Mouse (Mus musculus) embryo, embryonic 10 days (tissue): ENCODE measurements around the gene Dgkd.
"Not testable (repeated sequence)": the region's sequence is repeated elsewhere in the genome, so short reads cannot be mapped to it uniquely, and the experiment has no call there.

Source experiments
- DNase-seq: peaks from one replicate; pipeline ENCODE4 v3.0.0-alpha.2; 2015; ENCODE audit warnings: low spot score

Dgkd gene

DNA sequence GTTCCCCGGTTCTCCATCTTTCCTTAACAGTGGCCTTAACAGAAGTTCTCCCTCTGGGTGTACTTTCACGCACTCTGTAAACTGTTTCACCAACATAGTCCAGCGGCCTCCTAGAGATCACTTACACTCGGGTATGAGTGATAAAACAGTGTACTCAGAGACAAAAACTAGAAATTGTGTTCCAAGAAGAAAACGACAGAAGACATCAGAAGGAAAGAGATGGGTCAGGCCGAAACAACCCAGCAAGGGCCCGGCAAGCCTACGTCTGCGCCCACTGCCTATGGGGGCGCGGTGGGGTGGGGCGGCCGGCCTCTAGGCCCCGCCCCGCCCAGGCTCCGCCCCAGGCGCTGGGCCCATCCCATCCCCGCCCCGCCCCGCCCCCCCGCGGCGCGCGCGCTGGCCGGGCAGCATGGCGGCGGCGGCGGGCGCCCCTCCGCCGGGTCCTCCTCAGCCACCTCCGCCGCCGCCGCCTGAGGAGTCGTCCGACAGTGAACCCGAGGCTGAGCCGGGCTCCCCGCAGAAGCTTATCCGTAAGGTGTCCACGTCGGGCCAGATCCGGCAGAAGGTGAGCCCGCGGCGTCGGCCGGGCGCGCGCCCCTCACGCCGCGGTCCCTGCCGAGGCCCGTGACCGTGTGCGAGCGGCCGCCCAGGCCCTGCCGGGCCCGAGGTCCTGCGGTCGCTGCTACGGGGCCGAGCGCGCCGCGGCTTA is at the start of gene Dgkd:
Dgkd (plus strand) TSS at position 396 of the 709 bp plus-strand sequence.
- peak; percentile 74 for DNase-seq

DNA sequence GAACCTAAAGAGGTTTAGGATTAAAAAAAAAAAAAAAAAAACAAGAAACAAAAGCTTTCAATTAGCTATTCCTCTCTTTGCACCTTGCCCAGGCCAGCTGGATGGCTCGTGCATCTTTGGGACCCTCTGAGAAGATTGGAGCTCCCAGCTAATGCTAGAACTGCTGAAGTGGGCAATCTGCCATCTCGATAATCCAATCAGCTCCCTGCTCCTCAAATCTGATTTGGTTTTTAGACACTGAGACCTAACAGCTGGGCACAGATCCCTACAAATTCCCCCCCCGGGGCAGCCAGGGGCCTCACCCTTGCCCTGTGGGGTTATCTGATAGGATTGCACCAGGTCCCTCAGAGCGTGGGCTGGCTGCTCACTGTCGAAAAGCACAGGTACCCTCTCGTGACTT is 49.5 kb upstream of the Dgkd start, which contains the start of gene Sag:
Sag (plus strand) TSS at position 105 of the 400 bp plus-strand sequence.
- no peak for DNase-seq

DNA sequence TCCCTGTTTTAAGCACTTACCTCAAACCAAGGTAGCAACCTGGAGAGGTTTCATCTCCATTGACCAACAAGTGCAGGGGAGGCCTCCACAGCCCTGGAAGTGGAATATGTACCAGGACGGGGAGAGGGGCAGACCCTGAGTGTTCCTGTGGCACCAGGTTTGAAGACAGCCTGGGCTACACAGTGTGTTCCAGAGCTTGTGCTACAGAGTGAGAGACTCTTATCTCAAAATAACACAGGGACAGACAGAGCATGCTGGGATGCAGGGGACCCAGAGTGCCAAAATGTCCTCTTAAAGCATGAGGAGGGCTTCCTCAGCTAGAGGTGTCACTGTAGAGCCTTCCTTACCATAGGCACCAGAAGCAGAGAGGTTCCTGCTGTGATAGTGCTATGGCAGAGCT is 45.3 kb upstream of the Dgkd start:
- DNase-seq, result no peak

DNA sequence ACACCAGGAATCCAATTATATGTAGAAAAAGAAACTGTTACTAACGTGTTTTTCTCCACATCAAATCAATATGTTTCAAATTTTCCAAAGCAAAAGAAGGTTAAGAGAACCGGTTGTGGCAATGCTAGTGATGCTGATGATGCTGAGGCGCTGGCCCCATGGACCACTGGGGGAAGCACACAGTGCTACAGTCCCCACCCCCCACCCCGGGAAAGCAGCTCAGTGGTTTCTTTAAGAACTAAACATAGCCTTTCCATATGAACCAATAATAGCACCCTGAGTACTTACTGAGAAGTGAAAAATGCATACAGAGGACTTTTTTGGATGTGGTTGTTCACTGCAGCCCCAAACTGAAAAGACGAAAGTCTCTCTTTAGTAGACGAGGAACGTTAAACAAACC is 41.7 kb upstream of the Dgkd start:
- no peak for DNase-seq

DNA sequence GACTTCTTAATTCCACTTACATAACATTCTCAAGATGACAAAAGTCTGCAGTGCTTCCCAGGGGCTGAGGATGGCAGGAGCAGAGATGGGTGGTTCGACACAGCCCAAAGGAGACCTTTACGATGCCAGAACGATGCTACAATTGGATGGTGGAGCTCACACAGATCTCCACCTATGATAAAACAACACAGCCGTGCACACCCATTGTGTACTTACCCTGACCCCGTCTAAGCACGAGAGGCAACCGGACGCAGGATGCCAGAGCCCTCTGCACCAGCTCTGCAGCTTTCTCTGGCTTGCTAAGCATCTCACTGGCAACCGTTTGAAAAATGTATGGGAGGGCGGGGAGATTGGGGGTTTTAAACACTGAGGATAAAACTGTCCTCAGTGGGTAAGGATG is 41.0 kb upstream of the Dgkd start:
- DNase-seq, result no peak

DNA sequence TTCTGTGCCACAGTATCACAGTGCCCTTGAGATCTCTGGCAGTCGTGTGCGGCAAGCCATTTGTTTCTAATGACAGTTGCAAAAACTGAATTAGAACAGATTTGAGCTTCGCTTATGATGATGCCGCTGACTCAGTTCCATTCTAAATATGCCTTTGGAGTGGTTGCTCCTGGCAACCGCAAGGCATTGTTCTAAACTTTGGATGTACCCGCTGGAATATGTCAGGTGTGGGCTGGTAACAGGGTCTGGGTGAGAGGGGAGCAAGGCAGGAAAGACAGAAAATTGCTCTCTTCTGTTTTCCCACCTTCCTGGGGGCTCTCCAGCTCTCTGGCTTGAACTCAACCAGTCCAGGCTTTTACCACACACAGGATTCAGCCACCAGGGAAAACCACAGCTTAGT is 39.9 kb upstream of the Dgkd start:
- no peak for DNase-seq

DNA sequence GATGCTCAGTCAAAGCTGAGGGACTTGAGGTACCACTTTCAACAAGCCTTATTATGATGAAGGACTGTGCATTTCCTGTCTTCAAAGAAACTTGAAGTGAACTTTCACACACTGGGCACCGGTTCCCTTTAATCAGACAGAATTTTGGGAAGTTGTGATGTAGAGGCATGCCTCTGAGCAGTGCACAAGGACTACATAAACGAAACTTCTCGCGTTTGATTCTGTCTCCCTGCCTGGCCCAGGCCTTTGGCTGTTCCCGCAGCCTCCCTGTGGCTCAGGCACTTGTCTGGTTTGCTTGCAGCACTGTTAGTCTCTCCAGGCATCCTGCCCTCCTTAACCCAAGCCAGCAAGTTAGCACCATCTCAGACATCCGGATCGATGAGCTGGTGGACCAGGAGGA is 39.4 kb upstream of the Dgkd start:
- DNase-seq, result no peak

DNA sequence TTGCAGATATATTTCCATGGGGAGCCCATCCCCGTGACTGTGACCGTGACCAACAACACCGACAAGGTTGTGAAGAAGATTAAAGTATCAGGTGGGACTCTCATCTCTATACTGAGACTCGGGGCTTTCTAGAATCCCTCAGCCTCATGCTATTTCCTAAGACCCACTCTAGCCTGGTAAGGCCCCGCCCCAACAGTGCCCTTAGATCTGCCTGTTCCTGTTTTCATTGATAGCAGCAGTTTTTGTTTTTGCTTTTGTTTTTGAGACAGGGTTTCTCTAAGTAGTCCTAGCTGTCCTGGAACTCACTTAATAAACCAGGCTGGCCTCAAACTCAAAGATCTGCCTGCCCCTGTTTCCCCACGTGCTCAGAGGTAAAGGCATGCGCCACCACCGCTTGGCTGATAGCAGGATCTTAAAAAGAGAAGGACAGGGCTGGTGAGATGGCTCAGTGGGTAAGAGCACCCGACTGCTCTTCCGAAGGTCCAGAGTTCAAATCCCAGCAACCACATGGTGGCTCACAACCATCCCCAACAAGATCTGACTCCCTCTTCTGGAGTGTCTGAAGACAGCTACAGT is 28.6 kb upstream of the Dgkd start:
- no peak for DNase-seq

DNA sequence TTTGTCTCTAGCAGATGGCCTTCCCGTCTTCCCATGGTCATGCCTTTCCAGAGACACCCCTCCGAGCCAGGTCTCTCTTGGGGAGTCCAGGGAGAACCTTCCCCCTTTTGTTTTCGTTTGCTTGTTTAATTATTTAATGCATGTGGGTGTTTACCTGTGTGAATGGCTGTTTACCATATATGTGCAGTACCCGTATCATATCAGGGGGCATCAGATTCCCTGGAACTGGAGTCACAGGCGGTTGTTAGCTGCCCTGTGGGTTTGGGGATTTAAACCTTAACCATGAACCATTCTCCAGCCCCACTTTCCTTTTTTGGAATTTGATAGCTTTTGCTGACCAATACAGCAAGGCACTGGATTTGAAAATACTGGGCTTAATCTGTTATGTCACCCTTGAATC is 27.8 kb upstream of the Dgkd start:
- DNase-seq, result no peak

DNA sequence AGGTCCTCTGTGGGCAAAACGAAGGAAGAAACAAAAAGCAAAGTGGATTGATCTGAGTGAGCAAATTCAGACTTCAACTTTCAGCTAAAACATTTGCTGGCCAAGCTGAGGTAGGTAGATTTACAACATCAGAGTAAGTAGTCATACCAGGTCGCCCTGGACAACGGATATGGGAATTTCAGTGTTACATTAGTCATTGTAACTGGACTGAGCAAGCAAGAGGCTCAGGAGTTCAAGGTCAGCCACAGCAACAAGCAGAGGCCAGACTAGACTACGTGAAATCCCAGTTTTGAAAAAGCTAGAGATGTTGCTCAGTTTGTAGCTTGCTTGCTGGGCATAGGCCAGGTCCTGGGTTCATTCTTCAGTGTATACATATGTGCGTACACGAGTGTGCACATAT is 27.1 kb upstream of the Dgkd start:
- DNase-seq, result no peak

DNA sequence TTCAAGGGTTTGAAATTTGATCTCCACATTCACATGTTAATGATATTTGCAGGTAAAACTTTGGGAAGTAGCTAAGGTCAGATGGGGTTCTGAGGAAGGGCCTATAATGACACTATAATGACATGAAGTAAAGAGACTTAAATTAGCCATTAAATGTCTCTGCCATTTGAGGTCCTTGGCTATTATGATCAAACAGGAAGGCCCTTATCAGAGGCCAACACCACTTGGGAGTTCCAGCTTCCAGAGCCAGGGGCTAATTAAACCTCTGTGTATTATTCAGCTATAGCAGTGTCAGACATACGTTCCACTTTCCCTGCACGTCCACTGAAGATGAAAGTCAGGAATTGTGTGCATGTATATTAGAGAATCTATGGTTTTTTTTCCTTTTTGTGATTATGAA is 26.6 kb upstream of the Dgkd start:
- no peak for DNase-seq

DNA sequence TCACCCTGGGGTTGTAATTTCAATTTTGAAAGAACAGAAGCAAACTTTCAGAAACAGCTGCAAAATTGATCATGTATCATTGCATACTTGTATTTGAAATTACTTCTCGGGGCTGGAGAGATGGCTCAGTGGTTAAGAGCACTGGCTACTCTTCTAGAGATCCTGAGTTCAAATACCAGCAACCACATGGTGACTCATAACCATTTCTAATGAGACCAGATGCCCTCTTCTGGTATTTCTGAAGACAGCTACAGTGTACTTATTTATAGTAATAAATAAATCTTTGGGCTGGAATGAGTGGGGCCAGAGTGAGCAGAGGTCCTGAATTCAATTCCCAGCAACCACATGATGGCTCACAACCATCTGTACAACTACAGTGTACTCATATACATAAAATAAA is 25.6 kb upstream of the Dgkd start:
- DNase-seq, result not testable (repeated sequence)

DNA sequence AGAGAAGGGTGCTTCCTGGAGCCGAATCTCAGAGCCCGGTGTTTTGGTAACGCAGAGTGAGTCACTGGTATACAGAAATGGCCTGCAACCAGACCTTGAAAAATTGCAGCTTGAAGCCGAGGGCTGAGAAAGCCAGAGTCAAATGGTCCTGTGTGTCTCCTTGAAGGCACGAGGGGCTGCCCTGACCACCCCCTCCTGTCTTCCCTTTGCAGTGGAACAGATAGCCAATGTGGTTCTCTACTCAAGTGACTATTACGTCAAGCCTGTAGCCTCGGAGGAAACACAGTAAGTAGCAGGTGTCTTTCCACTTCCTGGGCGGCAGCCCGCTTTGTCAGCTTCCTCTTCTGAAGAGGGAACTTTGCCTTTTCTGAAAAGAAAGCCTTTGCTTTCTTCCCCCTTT is 24.9 kb upstream of the Dgkd start:
- DNase-seq, result no peak

DNA sequence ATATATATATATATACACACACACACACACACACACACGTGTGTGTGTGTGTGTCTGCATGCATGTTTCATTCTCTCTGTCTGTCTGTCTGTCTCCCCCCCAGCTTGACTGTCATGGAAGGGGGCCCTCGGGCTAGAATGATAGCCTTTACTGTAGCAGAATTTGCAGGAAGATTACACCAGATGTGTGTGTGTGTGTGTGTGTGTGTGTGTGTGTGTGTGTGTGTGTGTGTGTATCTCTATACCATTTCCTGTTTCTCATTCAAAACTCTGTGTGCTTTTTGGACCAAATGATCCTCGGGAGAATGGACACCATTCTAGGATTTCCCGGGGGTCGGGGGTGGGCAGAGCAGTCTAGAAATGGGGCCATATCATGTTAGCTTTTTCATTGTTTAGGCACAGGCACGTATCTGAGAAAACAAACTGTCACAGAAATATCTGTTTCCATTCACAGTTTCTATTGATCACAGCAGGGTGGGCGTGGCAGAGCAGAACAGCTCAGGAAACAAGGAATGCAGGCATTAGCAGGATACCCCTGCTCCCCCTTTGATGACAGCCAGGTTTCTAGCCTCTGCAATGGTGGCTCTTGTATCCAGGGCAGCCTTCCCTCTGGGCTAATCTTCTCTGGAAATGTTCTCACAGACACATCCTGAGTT is 24.0 kb upstream of the Dgkd start:
- peak; percentile 20 for DNase-seq

DNA sequence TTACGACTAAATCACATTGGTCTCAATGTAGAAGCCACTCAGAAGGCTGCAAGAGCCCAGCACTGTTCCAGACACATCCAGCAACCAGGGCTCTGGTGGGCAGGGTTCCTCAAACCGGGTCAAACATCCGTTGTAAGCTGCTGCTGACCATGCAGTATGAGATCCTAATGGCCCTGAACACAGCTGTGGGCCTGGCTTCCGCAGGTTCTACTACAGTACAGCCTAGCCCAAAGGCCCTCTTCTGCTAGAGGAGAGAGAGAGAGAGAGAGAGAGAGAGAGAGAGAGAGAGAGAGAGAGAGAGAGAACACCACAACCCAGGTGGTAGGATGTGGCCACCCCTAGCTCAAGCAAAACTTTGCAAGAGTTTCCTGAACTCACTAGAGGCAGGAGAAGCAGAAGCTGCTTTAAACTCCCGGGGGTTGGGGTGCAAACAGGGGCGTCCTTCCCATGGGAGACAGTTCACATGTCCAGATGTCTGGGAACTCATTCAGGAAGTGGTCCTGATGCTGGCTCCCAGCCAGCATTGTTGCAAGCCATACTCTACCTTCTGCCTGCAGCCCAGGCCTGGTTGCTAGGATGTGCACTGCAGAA is 23.4 kb upstream of the Dgkd start:
- no peak for DNase-seq

DNA sequence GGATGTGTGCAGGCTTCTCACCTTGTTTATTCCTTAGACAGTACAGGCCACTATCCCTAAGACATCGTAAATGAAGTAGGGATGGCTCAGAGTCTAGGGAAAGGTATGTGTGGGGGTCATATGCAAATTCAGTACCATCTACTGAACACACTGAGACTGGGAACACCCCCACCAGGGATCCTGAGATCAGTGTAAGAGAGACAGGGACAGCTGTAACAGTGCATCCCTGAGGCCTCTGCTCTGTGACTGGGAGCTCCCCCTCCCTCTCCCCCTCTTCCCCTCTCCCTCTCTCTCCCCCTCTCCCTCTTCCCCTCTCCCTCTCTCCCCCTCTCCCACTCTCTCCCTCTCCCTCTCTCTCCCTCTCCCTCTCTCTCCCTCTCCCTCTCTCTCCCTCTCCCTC is 16.6 kb upstream of the Dgkd start:
- peak; percentile 8 for DNase-seq

DNA sequence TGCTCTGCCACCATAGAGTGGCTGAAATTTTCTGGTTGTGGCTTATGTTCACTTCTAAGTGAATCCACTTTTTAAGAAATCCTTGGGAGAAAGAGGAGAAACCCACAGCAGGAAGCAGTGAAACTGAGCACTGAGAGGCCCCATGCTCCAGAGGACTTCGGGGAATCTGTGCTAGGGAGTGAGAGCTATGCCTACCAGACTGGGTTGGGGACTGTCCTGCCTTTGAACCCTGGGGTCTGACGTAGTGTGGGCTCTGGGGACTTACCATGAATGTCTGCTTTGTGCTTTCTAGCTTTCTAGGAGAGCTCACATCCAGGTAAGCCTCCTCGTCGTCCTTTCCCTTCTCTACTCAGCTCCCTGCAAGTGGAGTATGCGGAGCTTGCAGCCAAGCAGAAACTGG is 16.1 kb upstream of the Dgkd start:
- DNase-seq, result no peak

DNA sequence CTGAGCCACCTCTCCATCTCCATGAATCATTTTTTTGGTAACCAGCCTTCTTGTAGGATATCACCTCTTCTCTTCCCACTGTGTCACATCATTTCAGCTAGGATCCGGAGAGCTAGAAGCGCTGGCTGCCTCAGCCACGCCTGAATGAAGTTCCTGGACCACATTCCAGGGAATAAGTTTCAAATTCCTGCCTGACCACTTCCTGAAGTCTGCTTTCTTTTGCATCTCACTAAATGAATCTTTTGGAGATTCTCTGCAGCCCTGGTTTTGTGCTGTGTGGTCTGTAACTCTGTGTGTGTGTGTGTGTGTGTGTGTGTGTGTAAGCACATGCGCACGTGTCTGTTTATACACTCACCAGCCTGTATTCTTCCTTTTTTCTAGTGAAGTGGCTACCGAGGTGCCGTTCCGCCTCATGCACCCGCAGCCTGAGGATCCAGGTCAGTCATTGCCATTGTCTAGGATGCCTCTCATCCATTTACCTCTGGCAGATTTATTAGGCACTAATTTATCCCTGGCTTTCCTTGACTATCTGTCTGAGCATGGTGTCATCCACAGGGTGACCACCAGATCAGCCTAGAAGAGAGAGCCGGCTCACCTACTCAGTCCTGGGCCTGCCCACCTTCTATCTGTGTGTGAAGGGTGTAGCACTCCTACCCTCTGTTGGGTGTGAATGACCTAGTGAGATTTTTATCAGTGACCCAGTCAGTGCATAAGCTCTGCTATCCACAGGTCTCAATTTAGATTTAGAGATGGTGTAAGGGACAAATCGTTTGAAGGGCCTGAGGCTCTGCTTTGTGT is 12.5 kb upstream of the Dgkd start:
- DNase-seq, result peak; percentile 2

DNA sequence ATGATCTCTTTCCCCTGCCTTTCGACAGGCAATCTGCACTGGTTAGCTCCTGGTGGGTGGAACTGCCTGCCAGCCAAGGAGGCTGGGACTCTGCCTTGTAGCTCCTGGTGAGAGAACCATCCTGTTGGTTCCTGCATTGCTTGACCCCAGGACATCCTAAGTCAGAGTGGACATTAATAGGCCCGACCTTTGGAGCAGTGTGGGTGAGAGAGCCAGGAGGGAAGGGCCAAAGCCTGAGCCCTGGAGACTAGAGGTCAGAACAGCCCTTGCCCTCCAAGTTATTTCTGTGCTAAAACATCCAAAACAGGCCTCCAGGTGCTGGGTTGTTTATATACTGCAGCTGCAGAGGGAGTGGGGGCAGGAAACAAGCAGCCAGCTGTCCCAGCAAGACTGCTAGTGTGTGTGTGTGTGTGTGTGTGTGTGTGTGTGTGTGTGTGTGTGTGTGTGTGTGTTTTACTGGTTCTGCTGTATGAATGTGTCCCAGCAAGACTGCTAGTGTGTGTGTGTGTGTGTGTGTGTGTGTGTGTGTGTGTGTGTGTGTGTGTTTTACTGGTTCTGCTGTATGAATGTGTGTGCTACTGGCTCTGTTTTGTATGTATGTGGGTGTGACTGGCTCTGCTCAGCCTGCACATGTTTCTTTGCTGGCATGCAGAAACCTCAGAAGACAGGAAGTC is 6.1 kb upstream of the Dgkd start:
- peak; percentile 78 for DNase-seq

DNA sequence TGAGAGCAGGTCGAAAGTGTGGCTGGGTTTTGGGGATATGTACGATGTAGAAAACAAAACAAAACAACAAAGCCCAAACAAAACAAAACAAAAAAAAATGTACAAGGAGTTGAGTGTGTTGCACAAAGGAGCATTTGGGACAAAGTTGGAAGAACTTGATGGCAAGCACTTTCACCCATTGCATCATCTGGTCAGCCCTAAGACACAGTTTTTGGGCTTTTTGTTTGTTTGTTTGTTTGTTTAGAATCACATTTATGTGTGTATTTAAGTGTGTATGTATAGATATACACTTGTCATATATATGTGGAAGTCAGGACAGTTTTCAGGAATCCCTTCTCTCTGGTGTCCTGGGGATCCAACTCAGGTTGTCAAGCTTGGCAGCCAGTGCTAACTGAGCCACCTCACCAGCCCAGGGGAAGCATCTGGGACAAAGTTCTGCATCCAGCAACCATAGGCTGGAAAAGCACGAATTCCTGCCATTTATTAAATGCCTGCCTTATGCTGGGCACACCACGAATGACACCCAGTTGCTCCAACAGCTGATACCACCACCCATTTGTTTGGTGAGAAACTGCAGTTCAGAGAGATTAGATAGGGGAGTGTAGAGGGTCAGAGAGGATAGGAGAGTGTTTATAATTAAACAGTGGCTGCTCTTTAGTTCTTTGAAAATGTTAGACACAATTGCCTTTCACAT is 5.5 kb upstream of the Dgkd start:
- no peak for DNase-seq
